Mouse (Mus musculus): ENCODE results near the gene Lrp6. TPM values are rescaled to one million over a fixed set of nuclear protein-coding genes. Genes with fewer than 3 reads are reported as not detected.

Gene Lrp6
- polyA plus RNA-seq, 1 experiment from 2014 or later, result 22.5 TPM

- no peak overlapping the region for H3K9ac ChIP-seq
- no peak for ATAC-seq
- H3K4me3 ChIP-seq, result no peak overlapping the region
- H3K4me2 ChIP-seq, result no peak overlapping the region
- H3K36me3 ChIP-seq (ENCODE audit: poor library complexity, severe bottlenecking), result no peaks in the 10 kb centered on the region
- no peaks in the 10 kb centered on the region for H3K27me3 ChIP-seq
- H3K9me3 ChIP-seq (replicated peaks), result no peaks in the 10 kb centered on the region
- H3K27ac ChIP-seq, result no peak overlapping the region
- 80% methylated on average over 6 of the region's 6 CpGs for WGBS
- H3K4me1 ChIP-seq, result no peaks in the 10 kb centered on the region
These were observed 144.8 kb downstream of the Lrp6 start for GRCm38 (mm10) chr6:134421921-134422320.

- WGBS, result 88% methylated on average over 8 of the region's 8 CpGs
- Histone ChIP-seq H3K27me3 (no peaks in the 10 kb centered on the region), H3K4me1 (no peaks in the 10 kb centered on the region), H3K4me3 (no peak overlapping the region), H3K27ac (no peak overlapping the region), H3K4me2 (no peak overlapping the region), H3K9me3 (replicated peaks) (no peaks in the 10 kb centered on the region), H3K36me3 (ENCODE audit: poor library complexity, severe bottlenecking) (no peaks in the 10 kb centered on the region), H3K9ac (no peak overlapping the region)
- no peak for ATAC-seq
These were observed 146.4 kb downstream of the Lrp6 start for GRCm38 (mm10) chr6:134420375-134420774.

GRCm38 (mm10) chr6:134417886-134418285 is 148.9 kb downstream of the Lrp6 start:
- no peaks in the 10 kb centered on the region for H3K4me1 ChIP-seq
- no peak for ATAC-seq
- no peak overlapping the region for H3K9ac ChIP-seq
- WGBS, result 72% methylated on average over 3 of the region's 3 CpGs
- no peak overlapping the region for H3K4me3 ChIP-seq
- no peaks in the 10 kb centered on the region for H3K9me3 ChIP-seq (replicated peaks)
- H3K27me3 ChIP-seq, result no peaks in the 10 kb centered on the region
- no peak overlapping the region for H3K27ac ChIP-seq
- H3K36me3 ChIP-seq (ENCODE audit: poor library complexity, severe bottlenecking), result no peaks in the 10 kb centered on the region
- no peak overlapping the region for H3K4me2 ChIP-seq

DNA sequence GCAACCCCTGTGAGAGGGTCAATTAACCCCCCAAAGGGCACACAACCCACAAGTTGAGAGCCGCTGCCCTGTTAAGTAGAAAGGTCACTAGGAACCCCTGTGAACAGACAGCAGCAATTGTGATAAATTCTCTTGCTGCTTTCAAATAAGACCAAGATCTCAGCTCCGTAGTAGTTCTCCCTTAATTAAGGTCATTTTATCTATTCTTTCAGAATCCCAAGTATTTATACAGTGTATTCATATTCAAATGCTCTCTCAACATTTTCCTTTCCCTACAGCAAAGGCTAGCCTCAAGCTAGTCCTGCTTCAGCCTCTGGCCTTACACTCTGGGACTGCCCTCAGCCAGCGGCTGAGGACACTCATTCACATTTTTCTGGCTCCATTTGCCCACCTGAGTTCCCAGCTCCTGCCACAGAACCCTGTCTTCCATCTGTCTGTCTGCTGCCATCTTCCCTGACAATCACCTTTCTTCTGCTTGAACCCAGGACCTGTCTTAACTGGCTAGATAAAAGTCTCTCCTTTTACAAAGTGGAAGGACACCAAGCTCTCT is 150.1 kb downstream of the Lrp6 start:
- no peaks in the 10 kb centered on the region for H3K36me3 ChIP-seq (ENCODE audit: poor library complexity, severe bottlenecking)
- H3K9ac ChIP-seq, result no peak overlapping the region
- H3K4me2 ChIP-seq, result no peak overlapping the region
- no peak overlapping the region for H3K4me3 ChIP-seq
- H3K4me1 ChIP-seq, result no peaks in the 10 kb centered on the region
- 49% methylated on average over 3 of the region's 3 CpGs for WGBS
- ATAC-seq, result no peak
- H3K27me3 ChIP-seq, result no peaks in the 10 kb centered on the region
- H3K9me3 ChIP-seq (replicated peaks), result no peaks in the 10 kb centered on the region
- no peak overlapping the region for H3K27ac ChIP-seq

GRCm38 (mm10) chr6:134414532-134414883 is 152.3 kb downstream of the Lrp6 start:
- no peak for ATAC-seq
- H3K4me1 ChIP-seq, result no peaks in the 10 kb centered on the region
- H3K27ac ChIP-seq, result no peak overlapping the region
- no peak overlapping the region for H3K9ac ChIP-seq
- H3K4me3 ChIP-seq, result no peak overlapping the region
- WGBS, result 79% methylated on average over 4 of the region's 4 CpGs
- H3K4me2 ChIP-seq, result no peak overlapping the region
- H3K36me3 ChIP-seq (ENCODE audit: poor library complexity, severe bottlenecking), result no peaks in the 10 kb centered on the region
- no peaks in the 10 kb centered on the region for H3K9me3 ChIP-seq (replicated peaks)
- H3K27me3 ChIP-seq, result no peaks in the 10 kb centered on the region

DNA sequence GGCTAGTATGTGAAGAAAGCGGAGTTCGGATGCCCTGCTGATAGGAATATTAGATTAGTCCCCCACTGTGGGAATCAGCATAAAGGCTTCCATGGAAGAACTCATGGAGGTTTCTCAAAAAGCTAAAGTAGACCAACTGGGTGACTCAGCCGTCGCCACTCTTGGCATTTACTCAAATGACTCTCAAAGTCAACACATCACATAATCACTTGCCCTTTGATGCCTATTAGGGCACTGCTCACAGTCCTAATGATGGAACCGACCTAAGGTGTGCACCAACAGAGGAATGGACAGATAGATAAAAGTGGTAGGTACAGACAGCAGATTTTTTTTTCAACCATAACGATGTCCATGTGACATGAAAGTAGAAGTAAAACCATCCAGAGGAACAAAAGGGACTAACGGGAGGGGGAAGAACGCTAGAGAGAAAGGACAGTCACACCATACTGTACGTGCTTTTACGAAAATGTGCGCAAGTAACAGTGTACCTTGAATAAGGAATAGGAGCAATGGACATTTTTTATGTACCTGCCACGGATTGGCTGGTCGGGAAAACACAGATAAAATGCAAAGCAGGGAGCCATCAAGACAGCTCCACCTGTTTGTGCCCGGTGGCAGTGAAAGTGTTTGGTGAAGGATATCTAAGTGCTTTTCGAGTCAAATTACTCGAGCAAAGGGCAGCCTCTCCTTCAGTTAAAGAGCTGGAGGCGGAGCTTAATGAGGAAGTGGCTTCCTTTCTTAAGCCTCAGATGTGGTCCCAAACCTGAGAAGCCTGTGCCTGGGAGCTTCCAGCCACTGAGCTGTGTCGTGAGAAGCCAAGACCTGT is 152.8 kb downstream of the Lrp6 start:
- Histone ChIP-seq H3K9ac (no peak overlapping the region), H3K4me1 (no peaks in the 10 kb centered on the region), H3K4me3 (no peak overlapping the region), H3K27ac (no peak overlapping the region), H3K27me3 (no peaks in the 10 kb centered on the region), H3K9me3 (replicated peaks) (no peaks in the 10 kb centered on the region), H3K4me2 (no peak overlapping the region), H3K36me3 (ENCODE audit: poor library complexity, severe bottlenecking) (no peaks in the 10 kb centered on the region)
- no peak for ATAC-seq
- WGBS, result 59% methylated on average over 18 of the region's 18 CpGs

DNA sequence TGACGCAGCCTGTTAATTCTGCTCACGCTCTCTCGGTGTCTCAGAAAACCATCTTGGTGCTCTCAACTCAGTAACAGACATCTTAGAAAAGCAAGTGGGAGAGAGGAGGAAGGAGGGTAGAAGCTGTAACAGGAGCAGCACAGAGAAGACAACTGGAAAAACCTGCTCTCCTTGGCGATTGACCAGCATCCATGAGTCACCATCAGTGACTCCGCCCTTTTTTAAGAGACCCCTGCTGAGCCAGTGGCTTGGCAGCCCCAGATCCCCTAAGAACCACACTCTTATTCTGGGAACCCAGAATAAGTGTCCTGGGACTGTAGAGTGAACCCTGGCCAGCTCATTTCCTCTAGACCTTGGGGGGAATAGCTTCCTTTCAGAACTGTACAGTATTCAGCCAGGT is 159.5 kb downstream of the Lrp6 start:
- 71% methylated on average over 5 of the region's 5 CpGs for WGBS
- no peaks in the 10 kb centered on the region for H3K36me3 ChIP-seq (ENCODE audit: poor library complexity, severe bottlenecking)
- no peak overlapping the region for H3K9ac ChIP-seq
- no peak overlapping the region for H3K4me3 ChIP-seq
- no peak overlapping the region for H3K27ac ChIP-seq
- no peaks in the 10 kb centered on the region for H3K4me1 ChIP-seq
- H3K4me2 ChIP-seq, result no peak overlapping the region
- no peaks in the 10 kb centered on the region for H3K9me3 ChIP-seq (replicated peaks)
- no peak for ATAC-seq
- no peaks in the 10 kb centered on the region for H3K27me3 ChIP-seq

- ATAC-seq, result no peak
- no peak overlapping the region for H3K4me3 ChIP-seq
- no peaks in the 10 kb centered on the region for H3K36me3 ChIP-seq (ENCODE audit: poor library complexity, severe bottlenecking)
- WGBS, result 86% methylated on average over 9 of the region's 9 CpGs
- H3K27ac ChIP-seq, result no peak overlapping the region
- H3K9ac ChIP-seq, result no peak overlapping the region
- H3K27me3 ChIP-seq, result no peaks in the 10 kb centered on the region
- H3K4me1 ChIP-seq, result no peaks in the 10 kb centered on the region
- no peak overlapping the region for H3K4me2 ChIP-seq
- H3K9me3 ChIP-seq (replicated peaks), result no peaks in the 10 kb centered on the region
These were observed 163.1 kb downstream of the Lrp6 start for GRCm38 (mm10) chr6:134403684-134404070.

GRCm38 (mm10) chr6:134402914-134403683 is 163.7 kb downstream of the Lrp6 start:
- H3K9ac ChIP-seq, result no peak overlapping the region
- H3K4me2 ChIP-seq, result no peak overlapping the region
- H3K4me1 ChIP-seq, result no peaks in the 10 kb centered on the region
- no peaks in the 10 kb centered on the region for H3K27me3 ChIP-seq
- ATAC-seq, result no peak
- H3K4me3 ChIP-seq, result no peak overlapping the region
- no peaks in the 10 kb centered on the region for H3K9me3 ChIP-seq (replicated peaks)
- no peaks in the 10 kb centered on the region for H3K36me3 ChIP-seq (ENCODE audit: poor library complexity, severe bottlenecking)
- WGBS, result 41% methylated on average over 16 of the region's 16 CpGs
- H3K27ac ChIP-seq, result no peak overlapping the region

Other genes starting within 250 kb of the Lrp6 start
- gene Bcl2l14, start 170.6 kb downstream of the Lrp6 start, polyA plus RNA-seq (2015; fragmentation: Nextera tagmentation; extraction: Ambion mirVana), result not detected in 2 replicates
- gene Mansc1, start 65.5 kb upstream of the Lrp6 start, polyA plus RNA-seq (2015; fragmentation: Nextera tagmentation; extraction: Ambion mirVana), result 0.77 and 0.89 TPM in 2 replicates
- 35.5 and 40.2 TPM in 2 replicates for gene Borcs5, start 72.5 kb upstream of the Lrp6 start, polyA plus RNA-seq (2015; fragmentation: Nextera tagmentation; extraction: Ambion mirVana)
- 13.8 and 15.4 TPM in 2 replicates for gene Dusp16, start 225.7 kb upstream of the Lrp6 start, polyA plus RNA-seq (2015; fragmentation: Nextera tagmentation; extraction: Ambion mirVana)